Mouse (Mus musculus): ENCODE data around the gene Hist1h1b. TPM values are rescaled to one million over a fixed set of nuclear protein-coding genes. Genes with fewer than 3 reads are reported as not detected.
"Not testable (repeated sequence)": the region's sequence is repeated elsewhere in the genome, so short reads cannot be mapped to it uniquely, and the experiment has no call there.

Hist1h1b gene
- polyA plus RNA-seq (2011; ENCODE audit: insufficient read depth, insufficient read length, low read depth, missing spikeins) = 7.4 and 9.2 TPM in 2 replicates

DNA sequence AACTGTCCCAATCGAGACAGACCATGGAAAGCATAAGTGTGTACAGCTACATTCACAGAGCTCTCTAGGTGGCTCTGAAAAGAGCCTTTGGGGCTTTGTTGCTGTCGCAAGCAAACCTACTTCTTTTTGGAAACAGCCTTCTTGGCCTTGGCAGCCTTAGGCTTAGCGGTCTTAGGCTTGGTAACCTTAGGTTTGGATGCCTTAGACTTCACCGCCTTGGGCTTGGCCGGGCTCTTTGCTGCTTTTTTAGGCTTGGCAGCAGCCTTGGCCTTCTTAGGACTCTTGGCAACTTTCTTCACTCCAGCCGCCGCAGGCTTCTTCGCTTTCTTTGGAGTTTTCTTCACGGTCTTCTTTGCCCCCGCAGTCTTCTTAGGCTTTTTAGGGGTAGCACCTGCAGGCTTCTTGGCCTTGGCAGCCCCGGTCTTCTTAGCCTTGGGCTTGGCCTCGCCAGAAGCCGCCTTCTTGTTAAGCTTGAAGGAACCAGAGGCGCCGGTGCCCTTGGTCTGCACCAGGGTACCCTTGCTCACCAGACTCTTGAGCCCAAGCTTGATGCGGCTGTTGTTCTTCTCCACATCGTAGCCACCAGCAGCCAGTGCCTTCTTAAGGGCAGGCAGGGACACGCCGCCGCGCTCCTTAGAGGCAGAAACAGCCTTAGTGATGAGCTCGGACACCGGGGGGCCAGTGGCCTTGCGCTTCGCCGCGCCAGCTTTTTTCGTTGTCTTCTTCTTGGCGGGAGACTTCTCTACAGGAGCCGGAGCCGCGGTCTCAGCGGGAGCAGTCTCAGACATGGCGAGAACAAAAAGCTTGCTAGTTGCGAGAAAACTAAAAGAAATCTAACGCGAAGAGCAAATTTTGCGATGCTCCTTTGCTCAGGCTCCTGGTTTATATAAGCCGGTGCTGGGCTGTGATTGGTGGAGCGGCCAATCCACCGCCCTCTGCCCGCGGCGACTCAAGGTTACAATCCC, at the start of gene Hist1h1b:
Gene Hist1h1b, minus strand, starts transcription at position 859 of the 965 bp plus-strand sequence.
- H3K27me3 ChIP-seq (ENCODE audit: control insufficient read depth, insufficient read depth, low read length, poor library complexity, severe bottlenecking) = no peaks in the 10 kb centered on the region
- H3K9ac ChIP-seq (ENCODE audit: low read depth, poor library complexity, severe bottlenecking) = peak within 1 kb of the TSS; percentile 88
- H3K9me3 ChIP-seq (replicated peaks; ENCODE audit: control insufficient read depth, insufficient read depth, low read length, poor library complexity, severe bottlenecking) = no peaks in the 10 kb centered on the region
- TF ChIP-seq CTCF (IDR thresholded peaks at IDR 0.05; ENCODE audit: low read depth, low read length) (no peak), POLR2A (IDR thresholded peaks at IDR 0.05; ENCODE audit: insufficient read depth, low read length) (peak; percentile 92)
- H3K36me3 ChIP-seq (ENCODE audit: control insufficient read depth, insufficient read depth, low read length, poor library complexity, severe bottlenecking) = no peaks in the 10 kb centered on the region
- peaks cover 2% of the 10 kb centered on the region for H3K4me1 ChIP-seq (ENCODE audit: control insufficient read depth, insufficient read depth, low read length)
- H3K27ac ChIP-seq (ENCODE audit: insufficient read depth, low read length) = peak within 1 kb of the TSS; percentile 93
- peak within 1 kb of the TSS; percentile 78 for H3K4me3 ChIP-seq (ENCODE audit: low read depth, low read length)

DNA sequence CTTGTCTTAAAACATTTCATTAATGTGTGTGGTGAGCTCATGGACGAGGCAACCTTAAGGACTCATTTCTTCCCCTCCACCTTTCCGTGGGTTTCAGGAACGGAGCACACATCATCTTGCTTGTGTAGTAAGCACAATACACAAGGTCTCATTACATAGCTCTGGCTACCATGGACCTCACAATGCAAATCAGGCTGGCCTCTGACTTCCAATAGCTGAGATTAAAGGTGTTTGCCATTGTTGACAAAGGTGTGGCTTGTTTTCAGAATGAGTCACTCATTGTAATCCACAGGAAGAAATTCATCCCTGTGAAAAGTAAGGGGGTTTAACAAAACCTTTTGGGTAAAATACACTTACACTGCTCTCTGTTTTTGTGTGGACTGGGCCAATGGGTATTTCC, 48.1 kb upstream of the Hist1h1b start:
- no peak overlapping the region for H3K27ac ChIP-seq (ENCODE audit: insufficient read depth, low read length)
- H3K4me3 ChIP-seq (ENCODE audit: low read depth, low read length) = no peak overlapping the region
- no peak overlapping the region for H3K9ac ChIP-seq (ENCODE audit: low read depth, poor library complexity, severe bottlenecking)
- no peaks in the 10 kb centered on the region for H3K36me3 ChIP-seq (ENCODE audit: control insufficient read depth, insufficient read depth, low read length, poor library complexity, severe bottlenecking)
- TF ChIP-seq POLR2A (IDR thresholded peaks at IDR 0.05; ENCODE audit: insufficient read depth, low read length) (no peak), CTCF (IDR thresholded peaks at IDR 0.05; ENCODE audit: low read depth, low read length) (no peak), EP300 (IDR thresholded peaks at IDR 0.05; ENCODE audit: insufficient read depth, low read depth, low read length) (no peak)
- H3K9me3 ChIP-seq (replicated peaks; ENCODE audit: control insufficient read depth, insufficient read depth, low read length, poor library complexity, severe bottlenecking) = no peaks in the 10 kb centered on the region
- no peaks in the 10 kb centered on the region for H3K27me3 ChIP-seq (ENCODE audit: control insufficient read depth, insufficient read depth, low read length, poor library complexity, severe bottlenecking)
- H3K4me1 ChIP-seq (ENCODE audit: control insufficient read depth, insufficient read depth, low read length) = peaks cover 3% of the 10 kb centered on the region

DNA sequence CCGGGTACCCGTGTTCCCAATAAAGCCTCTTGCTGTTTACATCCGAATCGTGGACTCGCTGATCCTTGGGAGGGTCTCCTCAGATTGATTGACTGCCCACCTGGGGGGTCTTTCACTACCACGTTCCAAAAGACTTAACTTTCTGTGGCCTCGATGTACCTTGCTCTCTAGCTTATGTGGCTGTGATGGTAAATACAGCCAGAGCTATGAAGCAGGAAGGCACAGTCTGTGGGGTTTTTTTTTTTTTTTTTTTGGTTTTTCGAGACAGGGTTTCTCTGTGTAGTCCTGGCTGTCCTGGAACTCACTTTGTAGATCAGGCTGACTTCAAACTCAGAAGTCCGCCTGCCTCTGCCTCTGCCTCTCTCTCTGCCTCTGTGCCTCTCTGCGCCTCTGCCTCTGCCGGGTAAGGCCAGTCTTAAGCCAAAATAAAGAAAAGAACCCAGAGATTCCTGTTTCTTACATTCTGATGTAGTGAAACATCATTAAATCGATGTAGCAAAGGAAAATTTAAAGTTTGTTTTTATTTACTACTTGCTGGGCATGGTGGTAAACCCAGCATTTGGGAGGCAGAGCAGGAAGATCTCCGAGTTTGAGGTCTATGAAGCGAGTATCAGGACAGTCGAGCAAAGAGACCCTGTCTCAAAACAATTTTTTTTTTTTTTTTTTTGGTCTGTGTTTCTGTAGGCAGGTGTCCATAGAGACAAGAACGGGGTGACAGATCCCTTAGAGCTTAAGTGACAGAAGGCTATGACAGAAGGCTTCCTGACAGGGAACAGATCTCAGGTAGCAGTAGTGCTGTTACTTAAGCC, 39.9 kb upstream of the Hist1h1b start:
- not testable (repeated sequence) for H3K36me3 ChIP-seq (ENCODE audit: control insufficient read depth, insufficient read depth, low read length, poor library complexity, severe bottlenecking); H3K4me1 ChIP-seq (ENCODE audit: control insufficient read depth, insufficient read depth, low read length); H3K9ac ChIP-seq (ENCODE audit: low read depth, poor library complexity, severe bottlenecking)

DNA sequence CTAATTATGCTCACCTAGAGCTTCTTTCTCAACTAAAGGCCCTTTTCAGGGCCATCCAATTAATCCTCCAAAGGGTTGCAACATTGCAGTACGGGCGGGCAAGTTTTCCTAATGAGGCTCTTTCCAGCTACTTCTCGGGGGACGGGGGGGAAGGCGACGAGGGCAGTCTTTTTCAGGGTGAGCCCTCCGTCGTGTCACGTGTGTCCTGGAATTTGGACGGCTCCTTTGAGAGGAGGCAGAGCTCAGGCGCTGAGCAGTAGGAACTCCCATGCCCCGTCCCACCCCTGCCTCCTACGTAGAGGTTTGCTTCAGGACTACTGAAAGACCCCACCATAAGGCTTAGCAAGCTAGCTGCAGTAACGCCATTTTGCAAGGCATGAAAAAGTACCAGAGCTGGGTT, 31.7 kb upstream of the Hist1h1b start:
- H3K36me3 ChIP-seq (ENCODE audit: control insufficient read depth, insufficient read depth, low read length, poor library complexity, severe bottlenecking); H3K4me1 ChIP-seq (ENCODE audit: control insufficient read depth, insufficient read depth, low read length); H3K9me3 ChIP-seq (replicated peaks; ENCODE audit: control insufficient read depth, insufficient read depth, low read length, poor library complexity, severe bottlenecking); H3K27me3 ChIP-seq (ENCODE audit: control insufficient read depth, insufficient read depth, low read length, poor library complexity, severe bottlenecking); H3K4me3 ChIP-seq (ENCODE audit: low read depth, low read length): not testable (repeated sequence)
- H3K27ac ChIP-seq (ENCODE audit: insufficient read depth, low read length) = peak overlapping the region; percentile 48
- peak overlapping the region; percentile 68; the same call in 1 of the 2 replicates for H3K9ac ChIP-seq (ENCODE audit: low read depth, poor library complexity, severe bottlenecking)

More for the DNA sequence above, 39.9 kb upstream of the Hist1h1b start:
- not testable (repeated sequence) for H3K4me3 ChIP-seq (ENCODE audit: low read depth, low read length); H3K27ac ChIP-seq (ENCODE audit: insufficient read depth, low read length); H3K27me3 ChIP-seq (ENCODE audit: control insufficient read depth, insufficient read depth, low read length, poor library complexity, severe bottlenecking); H3K9me3 ChIP-seq (replicated peaks; ENCODE audit: control insufficient read depth, insufficient read depth, low read length, poor library complexity, severe bottlenecking)

DNA sequence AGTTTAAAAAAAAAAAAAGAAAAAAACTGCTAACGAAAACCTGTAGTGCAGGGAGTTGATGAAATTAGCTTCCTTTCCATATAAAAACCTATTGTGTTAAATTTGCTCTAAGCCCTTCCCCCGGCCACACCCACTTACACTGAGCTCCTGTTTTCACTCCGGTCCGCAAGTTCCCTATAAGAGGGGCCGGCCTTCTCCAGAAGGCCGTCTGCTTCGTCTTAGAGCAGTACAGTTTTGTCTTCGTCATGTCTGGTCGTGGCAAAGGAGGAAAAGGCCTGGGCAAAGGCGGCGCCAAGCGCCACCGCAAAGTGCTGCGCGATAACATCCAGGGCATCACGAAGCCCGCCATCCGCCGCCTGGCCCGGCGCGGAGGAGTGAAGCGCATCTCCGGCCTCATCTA, 31.1 kb upstream of the Hist1h1b start, which contains the start of gene Hist1h4m:
Gene Hist1h4m, plus strand, starts transcription at position 208 of the 400 bp plus-strand sequence.
- H3K27ac ChIP-seq (ENCODE audit: insufficient read depth, low read length) = peak within 1 kb of the TSS; percentile 48
- H3K9me3 ChIP-seq (replicated peaks; ENCODE audit: control insufficient read depth, insufficient read depth, low read length, poor library complexity, severe bottlenecking); H3K4me1 ChIP-seq (ENCODE audit: control insufficient read depth, insufficient read depth, low read length); H3K4me3 ChIP-seq (ENCODE audit: low read depth, low read length); H3K27me3 ChIP-seq (ENCODE audit: control insufficient read depth, insufficient read depth, low read length, poor library complexity, severe bottlenecking); H3K36me3 ChIP-seq (ENCODE audit: control insufficient read depth, insufficient read depth, low read length, poor library complexity, severe bottlenecking): not testable (repeated sequence)
- H3K9ac ChIP-seq (ENCODE audit: low read depth, poor library complexity, severe bottlenecking) = peak within 1 kb of the TSS; percentile 68; the same call in 1 of the 2 replicates

DNA sequence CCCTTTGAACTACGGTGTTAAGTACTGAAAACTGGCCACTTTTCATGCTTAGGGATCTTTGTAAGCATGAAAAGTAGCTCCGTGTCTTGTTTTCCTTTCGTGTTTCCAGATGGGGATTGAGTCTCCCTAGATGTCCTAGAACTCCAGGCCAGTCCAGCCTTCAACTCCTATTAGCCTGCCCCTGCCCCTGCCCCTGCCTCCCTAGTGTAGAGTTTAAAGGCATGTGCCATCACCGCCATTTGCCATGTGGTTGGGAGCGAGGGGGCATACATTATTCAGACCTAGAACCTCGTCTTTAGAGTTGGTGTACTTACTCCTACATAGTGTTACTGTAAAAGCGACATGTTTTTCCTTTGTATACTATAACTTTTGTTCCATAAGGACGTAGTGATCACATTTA, 30.6 kb upstream of the Hist1h1b start:
- not testable (repeated sequence) for H3K9me3 ChIP-seq (replicated peaks; ENCODE audit: control insufficient read depth, insufficient read depth, low read length, poor library complexity, severe bottlenecking); H3K9ac ChIP-seq (ENCODE audit: low read depth, poor library complexity, severe bottlenecking); H3K4me1 ChIP-seq (ENCODE audit: control insufficient read depth, insufficient read depth, low read length); H3K27me3 ChIP-seq (ENCODE audit: control insufficient read depth, insufficient read depth, low read length, poor library complexity, severe bottlenecking); H3K36me3 ChIP-seq (ENCODE audit: control insufficient read depth, insufficient read depth, low read length, poor library complexity, severe bottlenecking); H3K4me3 ChIP-seq (ENCODE audit: low read depth, low read length); H3K27ac ChIP-seq (ENCODE audit: insufficient read depth, low read length)

DNA sequence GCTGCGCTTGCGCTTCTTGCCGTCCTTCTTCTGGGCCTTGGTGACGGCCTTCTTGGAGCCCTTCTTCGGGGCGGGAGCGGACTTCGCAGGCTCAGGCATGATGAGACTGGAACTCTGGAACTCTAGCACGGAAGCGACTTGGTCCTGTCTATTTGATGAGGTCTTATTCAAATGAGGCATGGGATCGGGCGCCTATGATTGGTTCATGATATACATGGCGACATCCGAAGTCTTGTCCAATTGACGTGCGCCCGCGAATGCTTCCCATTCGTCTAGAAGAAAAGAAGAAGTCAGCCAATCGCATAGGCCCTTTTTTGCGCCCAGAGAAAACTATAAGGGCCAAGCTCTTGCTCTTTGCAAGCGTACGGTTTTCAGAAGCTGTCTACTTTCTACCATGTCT, 29.6 kb upstream of the Hist1h1b start, which contains the start of the genes Hist1h2bq and Hist1h2ao:
Gene Hist1h2bq, minus strand, starts transcription at position 125 of the 400 bp plus-strand sequence.
Gene Hist1h2ao, plus strand, starts transcription at position 393 of the 400 bp plus-strand sequence.
- not testable (repeated sequence) for H3K27ac ChIP-seq (ENCODE audit: insufficient read depth, low read length); H3K27me3 ChIP-seq (ENCODE audit: control insufficient read depth, insufficient read depth, low read length, poor library complexity, severe bottlenecking); H3K36me3 ChIP-seq (ENCODE audit: control insufficient read depth, insufficient read depth, low read length, poor library complexity, severe bottlenecking); H3K9ac ChIP-seq (ENCODE audit: low read depth, poor library complexity, severe bottlenecking); H3K9me3 ChIP-seq (replicated peaks; ENCODE audit: control insufficient read depth, insufficient read depth, low read length, poor library complexity, severe bottlenecking); H3K4me1 ChIP-seq (ENCODE audit: control insufficient read depth, insufficient read depth, low read length); H3K4me3 ChIP-seq (ENCODE audit: low read depth, low read length)

DNA sequence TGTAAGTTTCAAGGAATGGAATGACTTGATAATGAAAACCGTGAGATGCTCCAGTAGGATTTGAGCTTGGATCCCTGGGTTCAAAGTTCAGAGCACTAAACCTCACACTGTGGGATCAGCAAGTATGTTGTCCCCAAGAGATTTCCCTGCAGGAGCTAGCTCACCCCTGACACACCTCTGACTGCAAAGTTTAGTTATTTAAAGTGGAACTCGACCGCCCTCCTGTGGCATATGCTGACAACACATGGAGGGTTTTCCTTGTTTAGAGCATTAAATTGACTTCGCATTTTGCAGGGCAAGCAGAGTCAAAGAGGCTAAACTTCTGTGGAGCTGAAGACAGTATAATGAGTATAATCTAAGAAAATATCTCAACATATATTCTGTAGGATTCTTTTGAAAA, 22.6 kb upstream of the Hist1h1b start:
- H3K9ac ChIP-seq (ENCODE audit: low read depth, poor library complexity, severe bottlenecking); H3K36me3 ChIP-seq (ENCODE audit: control insufficient read depth, insufficient read depth, low read length, poor library complexity, severe bottlenecking); H3K4me1 ChIP-seq (ENCODE audit: control insufficient read depth, insufficient read depth, low read length); H3K9me3 ChIP-seq (replicated peaks; ENCODE audit: control insufficient read depth, insufficient read depth, low read length, poor library complexity, severe bottlenecking); H3K4me3 ChIP-seq (ENCODE audit: low read depth, low read length); H3K27me3 ChIP-seq (ENCODE audit: control insufficient read depth, insufficient read depth, low read length, poor library complexity, severe bottlenecking); H3K27ac ChIP-seq (ENCODE audit: insufficient read depth, low read length): not testable (repeated sequence)
